Mouse (Mus musculus) retina, postnatal 7 days (tissue): ENCODE measurements around the gene Gstm4.
A peak's percentile ranks its signal among the peaks of the same experiment; 100 is the strongest.

Source experiments
- DNase-seq: peaks from one replicate; pipeline ENCODE4 v3.0.0-alpha.2; 2012; ENCODE audit warnings: low read depth, low spot score

Gstm4 gene

GRCm38 (mm10) chr3:108044394-108045140, at the start of gene Gstm4:
Gene Gstm4, minus strand, starts transcription at chr3:108044894.
- DNase-seq, result peak; percentile 47

DNA sequence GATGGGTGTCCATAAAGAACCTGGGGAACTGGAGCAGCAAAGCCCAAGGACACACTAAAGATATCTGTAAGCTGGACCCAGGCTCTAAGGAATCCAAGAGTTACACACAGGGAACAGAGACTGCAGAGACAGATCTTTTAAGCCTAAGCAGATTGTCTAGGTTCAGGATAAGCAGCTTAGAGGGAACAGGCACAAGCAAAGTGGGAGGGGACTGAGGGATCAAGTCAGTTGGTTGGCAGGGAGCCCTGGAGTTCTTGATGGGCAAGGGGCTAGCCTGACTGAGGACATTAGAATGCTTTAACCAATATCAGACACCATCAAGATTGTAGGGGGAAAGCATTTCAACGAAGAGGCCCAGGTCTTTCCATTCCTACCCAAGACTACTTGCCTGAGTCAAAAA, 49.5 kb upstream of the Gstm4 start:
- DNase-seq, result peak; percentile 83

DNA sequence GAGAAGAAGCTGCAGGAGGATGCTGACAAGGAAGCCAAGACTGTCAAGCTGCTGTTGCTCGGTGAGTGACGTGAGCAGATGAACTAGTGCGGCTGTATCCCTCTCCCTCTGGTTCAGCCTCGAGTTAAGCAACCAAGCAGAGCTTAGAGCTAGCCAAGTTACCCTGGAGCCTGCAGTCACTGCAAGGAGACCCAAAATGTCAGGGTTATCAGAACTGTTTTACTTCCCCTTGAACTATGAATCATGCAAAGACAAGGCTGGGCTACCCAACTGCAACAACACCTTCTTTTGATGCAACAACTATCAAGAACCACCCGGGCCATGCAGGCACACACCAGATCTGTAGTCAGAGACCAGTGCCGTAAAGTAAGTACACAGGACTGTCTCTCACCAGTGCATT, 48.6 kb upstream of the Gstm4 start:
- no peak for DNase-seq

GRCm38 (mm10) chr3:108092536-108093115, 47.9 kb upstream of the Gstm4 start, which contains the start of gene Gnat2:
Gene Gnat2, plus strand, starts transcription at chr3:108092789.
- peak; percentile 51 for DNase-seq

- no peak for DNase-seq
Observed at GRCm38 (mm10) chr3:108092030-108092429, 47.3 kb upstream of the Gstm4 start.

- DNase-seq, result no peak
Observed at GRCm38 (mm10) chr3:108090561-108090960, 45.9 kb upstream of the Gstm4 start.

- DNase-seq, result no peak
Observed at GRCm38 (mm10) chr3:108089916-108090315, 45.2 kb upstream of the Gstm4 start.

DNA sequence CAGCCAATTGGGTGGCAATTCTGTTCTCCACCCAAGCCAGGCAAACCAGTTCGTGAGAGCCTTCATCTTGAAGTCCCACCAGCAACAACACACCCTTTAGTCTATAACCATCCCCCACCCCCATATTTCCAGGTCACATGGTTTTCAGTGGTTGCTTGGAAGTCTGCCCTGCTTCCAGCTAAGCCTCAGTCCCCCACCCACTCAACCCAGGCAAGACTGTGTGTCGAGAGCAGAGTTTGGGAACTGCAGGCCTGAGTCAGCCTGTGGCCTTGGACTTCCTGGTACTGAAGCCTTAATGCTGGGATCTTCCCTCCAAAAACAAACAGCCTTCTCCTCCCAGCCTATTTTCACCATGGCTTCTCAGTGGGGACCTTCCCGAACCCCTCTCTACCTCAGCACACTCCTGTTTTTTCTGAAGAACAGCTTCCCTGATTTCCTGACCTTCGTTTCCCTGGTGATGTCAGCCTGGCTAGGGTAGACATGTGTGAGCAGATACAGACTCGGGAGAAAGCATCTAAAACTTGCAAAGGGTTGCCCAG, 44.2 kb upstream of the Gstm4 start:
- no peak for DNase-seq

DNA sequence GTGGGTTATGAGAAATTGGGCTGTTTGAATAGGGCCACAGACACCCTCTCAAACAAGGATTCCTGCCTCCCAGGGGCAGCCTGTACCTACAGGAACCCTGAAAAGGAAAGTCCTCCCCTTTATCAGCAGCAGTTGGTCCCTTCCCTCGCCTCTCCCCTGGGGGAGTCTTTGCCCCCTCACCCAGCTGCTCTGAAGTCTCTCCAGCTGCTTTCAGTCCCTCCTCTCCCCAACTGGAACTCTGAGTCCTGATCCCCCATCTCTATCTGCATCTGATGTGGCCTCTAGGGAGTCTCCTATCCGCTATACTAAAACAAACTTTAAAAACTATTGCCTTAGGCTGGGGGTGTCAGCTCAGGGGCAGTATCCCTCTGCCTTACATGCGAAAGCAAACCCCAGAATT, 42.6 kb upstream of the Gstm4 start:
- DNase-seq, result no peak

DNA sequence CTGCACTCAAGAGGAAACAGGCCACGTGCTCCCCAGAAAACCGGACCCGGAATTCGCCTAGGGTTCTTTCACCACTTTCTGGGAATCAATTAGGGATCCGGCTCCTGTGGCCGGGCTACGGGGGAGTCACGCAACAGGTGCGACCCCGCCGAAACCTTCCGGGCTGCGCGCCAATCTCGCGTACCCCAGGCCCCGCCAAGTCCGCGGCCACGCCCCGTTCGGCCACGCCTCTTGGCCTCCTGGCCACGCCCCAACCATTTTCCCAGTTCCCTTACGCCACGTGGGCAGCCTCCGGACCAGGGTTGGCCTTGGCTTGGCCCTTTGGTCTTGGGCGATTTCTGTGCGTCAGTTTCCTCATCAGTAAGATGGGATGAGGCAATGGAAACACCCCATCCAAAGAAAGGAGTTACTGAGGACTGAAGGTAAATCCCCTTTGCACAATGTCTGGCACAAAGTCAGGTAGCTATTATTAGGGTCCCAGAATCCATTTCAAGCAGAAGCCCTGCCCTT, 41.8 kb upstream of the Gstm4 start, which contains the start of gene Ampd2:
Gene Ampd2, minus strand, starts transcription at position 182 of the 510 bp plus-strand sequence.
- DNase-seq, result no peak

- DNase-seq, result no peak
Observed at GRCm38 (mm10) chr3:108085721-108086469, 41.2 kb upstream of the Gstm4 start.

DNA sequence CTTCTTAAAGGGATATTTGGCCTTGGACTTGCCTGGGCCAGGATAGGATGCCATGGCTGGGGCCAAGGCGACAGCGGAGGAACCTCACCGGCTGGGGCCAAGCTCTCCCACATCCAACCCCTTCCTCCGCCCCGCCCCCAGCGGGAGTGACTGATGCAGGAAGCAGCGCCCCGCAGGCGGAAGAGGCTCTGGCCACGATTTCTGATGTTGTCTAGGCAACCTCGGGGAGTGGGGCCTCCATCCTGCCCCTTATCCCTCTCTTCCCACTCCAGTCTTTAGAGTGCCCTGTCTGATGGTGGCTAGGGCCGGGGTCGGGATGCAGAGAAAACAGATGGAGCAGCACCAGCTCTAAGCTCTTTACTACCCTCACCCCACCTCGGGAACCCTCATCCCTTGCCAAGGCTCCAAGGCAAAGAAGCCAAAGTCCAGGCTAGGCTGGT, 40.6 kb upstream of the Gstm4 start:
- peak; percentile 44 for DNase-seq

GRCm38 (mm10) chr3:108084767-108085270, 40.1 kb upstream of the Gstm4 start:
- no peak for DNase-seq

GRCm38 (mm10) chr3:108083904-108084407, 39.3 kb upstream of the Gstm4 start:
- no peak for DNase-seq

- DNase-seq, result no peak
Observed at GRCm38 (mm10) chr3:108083161-108083560, 38.5 kb upstream of the Gstm4 start.

- DNase-seq, result no peak
Observed at GRCm38 (mm10) chr3:108082251-108082875, 37.7 kb upstream of the Gstm4 start.

- DNase-seq, result no peak
Observed at GRCm38 (mm10) chr3:108081681-108082080, 37.0 kb upstream of the Gstm4 start.

- DNase-seq, result no peak
Observed at GRCm38 (mm10) chr3:108076836-108077235, 32.1 kb upstream of the Gstm4 start.

DNA sequence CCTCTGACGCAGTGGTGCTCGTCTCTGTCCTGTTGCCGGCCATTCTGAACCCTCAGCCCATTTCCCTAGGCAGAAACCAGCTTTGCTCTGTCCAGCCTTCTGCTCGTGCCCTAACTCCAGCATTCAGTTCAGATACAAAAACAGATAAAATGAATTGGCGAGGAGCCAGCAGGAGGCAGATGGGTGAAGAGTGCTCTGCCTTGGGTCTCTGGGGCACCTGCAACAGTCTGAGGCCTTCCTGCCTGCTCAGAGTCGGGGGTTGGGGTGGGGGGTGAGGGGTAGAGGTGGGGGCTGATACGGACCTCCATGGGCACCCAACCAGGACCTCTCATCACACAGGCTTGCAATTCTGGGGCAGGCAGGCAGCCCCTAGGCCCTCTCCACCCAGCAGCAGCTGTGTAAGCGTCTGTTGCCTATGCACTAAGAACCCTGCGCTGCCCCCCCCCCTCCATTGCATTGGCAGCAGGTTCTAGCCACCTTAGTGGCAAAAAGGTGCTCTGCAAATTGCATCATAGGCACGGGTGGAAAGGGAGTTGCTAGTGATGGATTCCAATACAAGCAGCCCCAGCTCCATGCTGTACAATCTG, 28.4 kb upstream of the Gstm4 start:
- DNase-seq, result no peak
